Mouse (Mus musculus) forebrain, embryonic 11.5 days (tissue): ENCODE measurements around the gene Lrba. TPM values are rescaled to one million over a fixed set of nuclear protein-coding genes. Genes with fewer than 3 reads are reported as not detected.

Experiments
- ATAC-seq: fragments of 200-750 bp; cut with Nextera tagmentation; replicated peaks from 2 replicates; pipeline ENCODE4 v1.8.0; 2017; ENCODE audit warnings: moderate TSS enrichment; ENCODE audit not compliant: low FRiP score
- DNase-seq: peaks from one replicate; pipeline ENCODE4 v3.0.0-alpha.2; 2017; ENCODE audit warnings: low spot score
- H3K27ac ChIP-seq: fragments of 300-500 bp; sonication (generic); 2 replicates; pipeline ENCODE4 v1.5.1; 2014; ENCODE audit warnings: low read depth, low read length
- H3K27me3 ChIP-seq: fragments of 300-500 bp; sonication (generic); 2 replicates; pipeline ENCODE4 v1.6.1; 2014; ENCODE audit warnings: mild to moderate bottlenecking, low read length, mixed read lengths; ENCODE audit not compliant: control insufficient read depth, insufficient read depth
- H3K36me3 ChIP-seq: fragments of 300-500 bp; sonication (generic); 2 replicates; pipeline ENCODE4 v1.6.1; 2014; ENCODE audit warnings: mild to moderate bottlenecking, low read length, moderate library complexity, mixed read lengths; ENCODE audit not compliant: control insufficient read depth, insufficient read depth
- H3K4me1 ChIP-seq: fragments of 300-500 bp; sonication (generic); replicated peaks from 2 replicates; pipeline ENCODE4 v1.6.1; 2014; ENCODE audit warnings: low read length, mixed read lengths; ENCODE audit not compliant: control insufficient read depth, insufficient read depth
- H3K4me2 ChIP-seq: fragments of 300-500 bp; sonication (generic); 2 replicates; pipeline ENCODE4 v1.6.1; 2014; ENCODE audit warnings: low read depth, mild to moderate bottlenecking, low read length, moderate library complexity, mixed read lengths; ENCODE audit not compliant: severe bottlenecking
- H3K4me3 ChIP-seq: fragments of 300-500 bp; sonication (generic); 2 replicates; pipeline ENCODE4 v1.5.1; 2014; ENCODE audit warnings: low read depth, low read length
- H3K9ac ChIP-seq: fragments of 300-500 bp; sonication (generic); 2 replicates; pipeline ENCODE4 v1.6.1; 2014; ENCODE audit warnings: low read length
- H3K9me3 ChIP-seq: fragments of 300-500 bp; sonication (generic); 2 replicates; pipeline ENCODE4 v1.6.1; 2016; ENCODE audit warnings: low read length, mixed read lengths; ENCODE audit not compliant: control insufficient read depth
- WGBS: fragments of 180-500 bp; shearing (Covaris S2); extraction: QIAGEN DNeasy Blood & Tissue Kit; methylation state at CpG from one replicate; pipeline ENCODE4 v1.1.7; 2014; 5-methylcytosine and 5-hydroxymethylcytosine counted together
- polyA plus RNA-seq: library from polyadenylated mRNA; unstranded; fragments of >200 nt; fragmentation: Nextera tagmentation; extraction: Ambion mirVana; gene quantifications from 2 replicates; pipeline ENCODE4 v1.2.1, GENCODE M21; 2014

Lrba gene
- polyA plus RNA-seq, 1 experiment from 2014 or later: 4.3 TPM

GRCm38 (mm10) chr3:86745348-86745747 is 520.9 kb downstream of the Lrba start:
- H3K4me3 ChIP-seq: no peak overlapping the region

DNA sequence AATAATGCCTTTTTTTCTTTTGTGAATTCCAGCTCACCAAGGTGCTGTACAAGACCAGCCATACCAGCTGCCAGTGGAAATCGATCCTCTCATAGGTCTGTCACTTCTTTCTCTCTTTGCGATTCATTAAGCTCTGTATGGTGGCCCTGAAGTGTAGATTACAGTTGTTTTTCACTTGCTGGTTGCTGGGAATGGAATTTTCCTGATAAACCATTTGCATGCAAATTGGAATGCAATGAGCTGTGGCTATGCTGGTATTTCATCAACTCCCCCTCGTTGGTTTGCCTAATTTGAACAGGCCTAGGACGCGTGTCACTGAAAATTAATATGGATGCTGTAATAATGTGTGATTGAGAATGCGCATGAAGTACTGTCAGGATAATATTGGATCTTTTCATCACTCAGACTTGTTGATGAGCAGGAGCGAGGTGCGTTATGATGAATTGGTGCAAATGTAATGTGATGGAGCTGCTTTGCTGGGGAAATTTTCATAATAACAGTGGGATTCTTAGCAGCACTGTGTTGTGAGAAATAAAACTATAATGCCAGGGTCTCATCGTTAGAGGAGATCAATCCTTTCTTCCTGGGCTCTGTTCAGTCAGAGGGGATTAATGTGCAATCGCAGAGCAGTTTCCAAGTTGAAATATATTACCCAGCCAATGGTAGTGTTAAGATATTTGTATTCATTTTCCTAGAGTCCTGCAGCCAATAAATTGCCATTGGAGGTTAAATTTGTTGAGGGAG is 521.5 kb downstream of the Lrba start:
- Histone ChIP-seq H3K9ac (no peak overlapping the region), H3K4me1 (no peaks in the 10 kb centered on the region; the same call in 1 of the 2 replicates), H3K9me3 (no peaks in the 10 kb centered on the region), H3K27me3 (peaks cover 2% of the 10 kb centered on the region; the same call in 1 of the 2 replicates), H3K36me3 (no peaks in the 10 kb centered on the region), H3K27ac (no peak overlapping the region), H3K4me3 (no peak overlapping the region), H3K4me2 (no peak overlapping the region)
- no peak for ATAC-seq
- no peak for DNase-seq
- 57% methylated on average over 10 of the region's 10 CpGs for WGBS

More at GRCm38 (mm10) chr3:86745348-86745747, 520.9 kb downstream of the Lrba start:
- no peaks in the 10 kb centered on the region for H3K27me3 ChIP-seq
- H3K9ac ChIP-seq: no peak overlapping the region
- no peaks in the 10 kb centered on the region for H3K36me3 ChIP-seq
- H3K4me2 ChIP-seq: no peak overlapping the region
- 81% methylated on average over 4 of the region's 4 CpGs for WGBS
- no peak for DNase-seq
- no peaks in the 10 kb centered on the region for H3K9me3 ChIP-seq
- no peak overlapping the region for H3K27ac ChIP-seq
- H3K4me1 ChIP-seq: no peaks in the 10 kb centered on the region
- ATAC-seq: no peak

DNA sequence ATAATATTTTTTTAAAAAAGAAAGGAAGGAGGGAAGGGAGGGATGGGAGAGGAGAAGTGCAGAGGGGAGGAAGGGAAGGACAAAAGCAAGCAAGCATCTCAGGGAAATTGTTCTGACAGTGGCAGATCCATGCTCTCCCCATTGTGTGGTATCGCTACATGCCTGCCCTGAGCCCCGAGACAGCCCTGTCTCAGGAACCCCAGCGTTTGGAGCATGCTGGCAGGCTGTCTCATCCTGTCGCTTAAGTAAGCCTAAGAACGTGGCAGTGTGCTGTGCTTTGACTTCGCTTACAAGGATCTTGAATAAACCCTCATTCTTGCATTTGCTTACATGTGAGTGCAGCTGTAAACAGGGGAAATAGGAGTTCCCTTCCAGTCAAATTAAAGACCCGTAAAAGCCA is 526.2 kb downstream of the Lrba start:
- no peaks in the 10 kb centered on the region; the same call in 1 of the 2 replicates for H3K4me1 ChIP-seq
- H3K27me3 ChIP-seq: peaks cover 2% of the 10 kb centered on the region; the same call in 1 of the 2 replicates
- H3K27ac ChIP-seq: no peak overlapping the region
- no peak for DNase-seq
- H3K9ac ChIP-seq: no peak overlapping the region
- H3K36me3 ChIP-seq: no peaks in the 10 kb centered on the region
- H3K4me3 ChIP-seq: no peak overlapping the region
- H3K4me2 ChIP-seq: no peak overlapping the region
- H3K9me3 ChIP-seq: no peaks in the 10 kb centered on the region
- WGBS: 30% methylated on average over 7 of the region's 7 CpGs
- ATAC-seq: no peak

DNA sequence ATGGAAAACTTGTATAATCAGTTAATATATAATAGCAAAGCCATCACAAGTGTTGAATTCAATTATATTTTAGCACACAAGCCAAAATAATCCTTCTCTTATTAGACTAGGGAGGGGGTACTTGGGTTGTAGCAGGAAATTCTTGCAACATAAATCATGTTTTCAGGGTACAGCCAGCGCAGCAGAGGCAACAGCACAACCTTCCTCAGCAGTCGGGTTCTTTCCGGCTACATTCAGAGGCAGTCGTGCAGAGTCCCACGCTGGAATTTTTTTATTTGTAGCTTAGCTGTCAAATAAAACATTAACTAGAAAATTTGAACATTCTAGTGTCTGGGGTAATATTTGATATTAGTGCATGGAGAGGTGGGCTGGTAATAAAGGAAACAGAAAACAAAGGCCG is 529.7 kb downstream of the Lrba start:
- no peaks in the 10 kb centered on the region for H3K9me3 ChIP-seq
- ATAC-seq (no peak), DNase-seq (no peak)
- no peak overlapping the region for H3K9ac ChIP-seq
- H3K4me2 ChIP-seq: no peak overlapping the region
- H3K36me3 ChIP-seq: no peaks in the 10 kb centered on the region
- peaks cover 2% of the 10 kb centered on the region; the same call in 1 of the 2 replicates for H3K27me3 ChIP-seq
- no peaks in the 10 kb centered on the region; the same call in 1 of the 2 replicates for H3K4me1 ChIP-seq
- 84% methylated on average over 6 of the region's 6 CpGs for WGBS
- no peak overlapping the region for H3K4me3 ChIP-seq
- H3K27ac ChIP-seq: no peak overlapping the region

DNA sequence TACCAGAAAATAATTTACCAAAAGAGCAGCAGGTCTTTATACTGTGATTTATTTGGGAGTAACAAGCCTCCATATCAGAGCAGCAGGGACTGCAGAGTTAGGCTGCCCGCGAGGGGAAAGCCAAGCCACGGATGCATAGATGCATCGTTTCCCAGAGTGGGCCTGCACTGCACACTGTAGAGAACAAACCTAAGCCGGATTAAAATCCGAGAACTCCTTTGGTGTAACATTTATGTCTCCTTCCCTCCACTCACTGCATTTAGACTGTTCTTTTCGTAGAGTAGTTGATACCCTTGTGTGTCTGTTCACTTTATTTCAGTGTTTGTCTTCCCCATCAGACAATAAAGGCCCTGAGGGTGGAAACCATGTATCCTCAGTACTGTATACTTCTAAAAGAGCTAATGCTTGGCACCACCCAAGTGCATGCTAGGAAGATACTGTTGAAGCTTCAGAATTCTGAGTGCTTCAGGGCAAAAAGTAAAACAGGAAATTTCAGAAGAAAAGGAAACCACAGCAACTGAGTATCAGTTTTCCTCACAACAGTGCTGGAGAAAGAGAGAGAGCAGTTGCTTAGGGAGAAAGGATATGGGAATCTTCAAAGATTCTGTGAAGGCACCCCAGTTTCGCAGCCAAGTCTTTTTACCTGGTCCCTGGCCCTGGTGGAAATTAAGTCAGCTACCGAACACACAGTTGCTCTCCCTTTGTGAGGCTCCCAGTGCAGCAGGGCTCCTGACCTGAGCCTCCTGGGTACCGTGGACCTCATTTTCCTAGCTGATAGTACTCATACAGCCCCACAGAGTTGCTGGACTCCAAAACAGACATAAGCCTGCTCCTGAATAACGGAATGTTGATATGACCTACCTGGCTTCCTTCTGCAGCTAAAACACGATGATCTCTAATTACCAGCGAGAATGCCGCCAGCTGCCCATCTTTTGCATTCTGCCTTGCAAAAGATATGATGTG is 530.4 kb downstream of the Lrba start:
- Histone ChIP-seq H3K36me3 (no peaks in the 10 kb centered on the region), H3K9me3 (no peaks in the 10 kb centered on the region), H3K4me1 (no peaks in the 10 kb centered on the region; the same call in 1 of the 2 replicates), H3K4me3 (no peak overlapping the region), H3K4me2 (no peak overlapping the region), H3K27ac (no peak overlapping the region), H3K27me3 (peaks cover 3% of the 10 kb centered on the region; the same call in 1 of the 2 replicates), H3K9ac (no peak overlapping the region)
- 69% methylated on average over 14 of the region's 14 CpGs for WGBS
- no peak for ATAC-seq
- DNase-seq: no peak

DNA sequence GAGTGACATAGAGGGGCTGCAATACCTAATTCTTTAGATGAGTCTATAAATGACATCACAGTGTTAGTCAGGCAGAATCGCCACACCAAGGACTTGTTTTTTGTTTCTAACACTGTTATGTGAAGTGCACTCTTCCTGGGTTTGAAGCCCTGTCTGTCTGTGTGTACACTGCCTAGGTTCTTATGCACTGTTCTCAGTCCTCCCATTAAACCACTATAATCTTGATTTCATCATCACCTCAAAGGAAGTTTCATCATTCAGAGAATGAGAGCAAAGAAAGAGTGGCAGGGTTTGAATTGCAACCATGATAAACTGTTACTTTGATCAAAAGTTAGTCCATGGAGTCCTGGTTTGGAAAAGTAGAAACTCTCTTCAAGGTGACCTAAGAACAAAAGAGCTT is 532.1 kb downstream of the Lrba start:
- WGBS: 84% methylated on average over 1 of the region's 1 CpGs
- H3K9ac ChIP-seq: no peak overlapping the region
- H3K4me1 ChIP-seq: no peaks in the 10 kb centered on the region
- ATAC-seq (no peak), DNase-seq (no peak)
- no peak overlapping the region for H3K27ac ChIP-seq
- H3K4me2 ChIP-seq: no peak overlapping the region
- no peaks in the 10 kb centered on the region for H3K36me3 ChIP-seq
- H3K4me3 ChIP-seq: no peak overlapping the region
- no peaks in the 10 kb centered on the region for H3K9me3 ChIP-seq
- H3K27me3 ChIP-seq: 0 out of 2 replicates have a peak, but pooled peaks cover 2% of the 10 kb centered on the region

DNA sequence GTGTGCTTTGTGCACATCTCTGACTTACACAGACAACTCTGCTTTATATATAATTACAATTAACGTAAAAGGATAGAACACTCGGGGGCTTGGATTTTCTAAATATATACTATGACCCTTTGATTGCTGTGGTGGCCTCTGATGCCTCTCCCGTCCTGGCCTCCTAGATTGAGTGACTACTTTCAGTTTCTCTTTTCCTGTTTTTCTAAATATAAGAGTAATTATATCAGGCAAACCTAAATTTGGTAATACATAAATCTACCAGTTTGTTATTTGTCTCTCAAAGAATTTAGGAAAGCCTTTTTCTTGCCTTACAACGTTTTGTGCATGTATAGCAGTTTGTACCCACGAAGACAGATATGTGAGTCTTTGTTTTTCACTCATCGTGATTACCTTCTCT is 534.2 kb downstream of the Lrba start:
- DNase-seq: no peak
- Histone ChIP-seq H3K4me2 (no peak overlapping the region), H3K27me3 (0 out of 2 replicates have a peak, but pooled peaks cover 2% of the 10 kb centered on the region), H3K36me3 (no peaks in the 10 kb centered on the region), H3K4me3 (no peak overlapping the region), H3K9me3 (no peaks in the 10 kb centered on the region), H3K27ac (no peak overlapping the region), H3K4me1 (no peaks in the 10 kb centered on the region), H3K9ac (no peak overlapping the region)
- ATAC-seq: no peak
- 86% methylated on average over 6 of the region's 6 CpGs for WGBS

- no peaks in the 10 kb centered on the region for H3K36me3 ChIP-seq
- DNase-seq: no peak
- no peak overlapping the region for H3K9ac ChIP-seq
- H3K4me3 ChIP-seq: no peak overlapping the region
- no peak overlapping the region for H3K4me2 ChIP-seq
- ATAC-seq: no peak
- 77% methylated on average over 1 of the region's 1 CpGs for WGBS
- H3K9me3 ChIP-seq: no peaks in the 10 kb centered on the region
- no peaks in the 10 kb centered on the region for H3K4me1 ChIP-seq
- no peak overlapping the region for H3K27ac ChIP-seq
- H3K27me3 ChIP-seq: 0 out of 2 replicates have a peak, but pooled peaks cover 2% of the 10 kb centered on the region
Observed at GRCm38 (mm10) chr3:86759383-86759782, 534.9 kb downstream of the Lrba start.
